Mouse (Mus musculus) CD4-positive naive resting alpha-beta T cell, adult 76 days (primary cell): ENCODE data around the gene Sptbn1. TPM values are rescaled to one million over a fixed set of nuclear protein-coding genes. Genes with fewer than 3 reads are reported as not detected.

Experiments used
- total RNA-seq: library from RNA; stranded (reverse); gene quantifications from one replicate; pipeline ENCODE4 v1.2.4, GENCODE M21; 2023

Gene Sptbn1
- 277 TPM for total RNA-seq

DNA sequence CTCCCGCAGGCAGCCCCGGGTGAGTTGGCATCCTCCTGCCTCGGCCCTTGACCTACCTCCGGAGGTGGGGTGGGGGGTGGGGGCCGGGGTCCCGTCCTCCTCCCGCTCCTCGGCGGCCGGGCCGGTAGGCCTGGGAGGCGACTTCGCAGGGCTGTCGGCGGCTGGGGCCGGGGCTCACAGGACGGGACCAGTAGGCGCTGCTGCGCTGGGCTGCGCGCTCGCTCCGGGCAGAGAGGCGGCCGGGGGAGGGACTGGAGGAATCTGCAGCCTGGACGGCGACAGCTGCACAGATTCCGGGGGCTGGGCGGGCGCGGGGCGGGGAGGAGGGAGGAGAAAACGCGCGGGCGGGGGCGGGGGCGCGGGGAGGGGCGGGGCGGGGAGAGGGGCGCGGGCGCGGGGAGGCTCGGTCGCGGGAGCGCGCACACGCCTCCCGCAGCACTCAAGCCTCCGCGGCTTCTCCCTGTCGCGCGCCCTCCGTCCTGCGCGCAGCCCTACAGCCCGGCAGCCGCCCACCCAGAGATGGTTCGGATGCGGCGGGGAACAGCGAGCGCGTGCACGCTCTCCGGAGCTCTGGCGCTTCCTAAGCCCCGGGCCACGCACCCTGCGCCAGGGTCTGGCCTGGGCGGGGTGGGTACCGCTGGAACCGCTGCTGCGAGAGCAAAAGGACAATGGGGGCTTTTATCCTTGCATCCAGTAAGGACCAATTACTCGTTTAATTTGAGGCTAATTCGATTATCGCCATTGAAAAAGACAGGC, at the start of gene Sptbn1:
TSS of gene Sptbn1 (minus strand) at position 284 of the 756 bp plus-strand sequence.

Other genes starting within 250 kb of the Sptbn1 start
- 0.26 TPM for gene Eml6, start 242.1 kb downstream of the Sptbn1 start, total RNA-seq
- not detected for gene 4930505A04Rik, start 203.7 kb upstream of the Sptbn1 start, total RNA-seq